Mouse (Mus musculus): ENCODE measurements around the gene Lca5l. TPM values are rescaled to one million over a fixed set of nuclear protein-coding genes. Genes with fewer than 3 reads are reported as not detected.
A peak's percentile ranks its signal among the peaks of the same experiment; 100 is the strongest.

The Lca5l gene
- polyA plus RNA-seq, 1 experiment from 2014 or later: 2.1 TPM

GRCm38 (mm10) chr16:96221959-96222358, 29.9 kb upstream of the Lca5l start:
- Histone ChIP-seq H3K9ac (no peak overlapping the region), H3K4me1 (replicated peaks; ENCODE audit: control insufficient read depth, insufficient read depth, low read length) (no peaks in the 10 kb centered on the region), H3K4me3 (replicated peaks; ENCODE audit: low read length) (no peak overlapping the region), H3K9me3 (ENCODE audit: control insufficient read depth, low read length) (no peaks in the 10 kb centered on the region), H3K36me3 (replicated peaks; ENCODE audit: control insufficient read depth, insufficient read depth) (no peaks in the 10 kb centered on the region), H3K4me2 (replicated peaks) (no peak overlapping the region), H3K27ac (no peak overlapping the region), H3K27me3 (ENCODE audit: control insufficient read depth, insufficient read depth, low read length) (no peaks in the 10 kb centered on the region)
- WGBS: 86% methylated on average over 3 of the region's 3 CpGs
- no peak for DNase-seq (ENCODE audit: low spot score)
- ATAC-seq (ENCODE audit: low FRiP score): no peak

- Histone ChIP-seq H3K4me2 (replicated peaks) (no peak overlapping the region), H3K4me1 (replicated peaks; ENCODE audit: control insufficient read depth, insufficient read depth, low read length) (no peaks in the 10 kb centered on the region), H3K27ac (no peak overlapping the region), H3K4me3 (replicated peaks; ENCODE audit: low read length) (no peak overlapping the region), H3K36me3 (replicated peaks; ENCODE audit: control insufficient read depth, insufficient read depth) (no peaks in the 10 kb centered on the region), H3K9ac (no peak overlapping the region), H3K9me3 (ENCODE audit: control insufficient read depth, low read length) (no peaks in the 10 kb centered on the region), H3K27me3 (ENCODE audit: control insufficient read depth, insufficient read depth, low read length) (no peaks in the 10 kb centered on the region)
- ATAC-seq (ENCODE audit: low FRiP score): no peak
- no peak for DNase-seq (ENCODE audit: low spot score)
- WGBS: 76% methylated on average over 5 of the region's 5 CpGs
Observed at GRCm38 (mm10) chr16:96221491-96221890, 29.4 kb upstream of the Lca5l start.

- Histone ChIP-seq H3K4me1 (replicated peaks; ENCODE audit: control insufficient read depth, insufficient read depth, low read length) (no peaks in the 10 kb centered on the region), H3K27me3 (ENCODE audit: control insufficient read depth, insufficient read depth, low read length) (no peaks in the 10 kb centered on the region), H3K27ac (no peak overlapping the region), H3K4me3 (replicated peaks; ENCODE audit: low read length) (no peak overlapping the region), H3K9ac (no peak overlapping the region), H3K9me3 (ENCODE audit: control insufficient read depth, low read length) (no peaks in the 10 kb centered on the region), H3K36me3 (replicated peaks; ENCODE audit: control insufficient read depth, insufficient read depth) (no peaks in the 10 kb centered on the region), H3K4me2 (replicated peaks) (no peak overlapping the region)
- DNase-seq (ENCODE audit: low spot score) (no peak), ATAC-seq (ENCODE audit: low FRiP score) (no peak)
- WGBS: 95% methylated on average over 4 of the region's 4 CpGs
Observed at GRCm38 (mm10) chr16:96213027-96213426, 21.0 kb upstream of the Lca5l start.

GRCm38 (mm10) chr16:96210856-96211255, 18.8 kb upstream of the Lca5l start:
- ATAC-seq (ENCODE audit: low FRiP score): no peak
- H3K27me3 ChIP-seq (ENCODE audit: control insufficient read depth, insufficient read depth, low read length): no peaks in the 10 kb centered on the region
- DNase-seq (ENCODE audit: low spot score): no peak
- no peak overlapping the region for H3K4me2 ChIP-seq (replicated peaks)
- H3K4me3 ChIP-seq (replicated peaks; ENCODE audit: low read length): no peak overlapping the region
- 88% methylated on average over 7 of the region's 7 CpGs for WGBS
- no peak overlapping the region for H3K9ac ChIP-seq
- no peak overlapping the region for H3K27ac ChIP-seq
- no peaks in the 10 kb centered on the region for H3K9me3 ChIP-seq (ENCODE audit: control insufficient read depth, low read length)
- no peaks in the 10 kb centered on the region for H3K36me3 ChIP-seq (replicated peaks; ENCODE audit: control insufficient read depth, insufficient read depth)
- no peaks in the 10 kb centered on the region for H3K4me1 ChIP-seq (replicated peaks; ENCODE audit: control insufficient read depth, insufficient read depth, low read length)

GRCm38 (mm10) chr16:96209789-96210188, 17.7 kb upstream of the Lca5l start:
- Histone ChIP-seq H3K4me1 (replicated peaks; ENCODE audit: control insufficient read depth, insufficient read depth, low read length) (no peaks in the 10 kb centered on the region), H3K27me3 (ENCODE audit: control insufficient read depth, insufficient read depth, low read length) (no peaks in the 10 kb centered on the region), H3K27ac (no peak overlapping the region), H3K4me2 (replicated peaks) (no peak overlapping the region), H3K9ac (no peak overlapping the region), H3K36me3 (replicated peaks; ENCODE audit: control insufficient read depth, insufficient read depth) (no peaks in the 10 kb centered on the region), H3K4me3 (replicated peaks; ENCODE audit: low read length) (no peak overlapping the region), H3K9me3 (ENCODE audit: control insufficient read depth, low read length) (no peaks in the 10 kb centered on the region)
- no peak for DNase-seq (ENCODE audit: low spot score)
- WGBS: 85% methylated on average over 10 of the region's 10 CpGs
- no peak for ATAC-seq (ENCODE audit: low FRiP score)

GRCm38 (mm10) chr16:96201485-96202232, 9.6 kb upstream of the Lca5l start:
- H3K36me3 ChIP-seq (replicated peaks; ENCODE audit: control insufficient read depth, insufficient read depth): no peaks in the 10 kb centered on the region
- DNase-seq (ENCODE audit: low spot score) (no peak), ATAC-seq (ENCODE audit: low FRiP score) (no peak)
- H3K27ac ChIP-seq: no peak overlapping the region
- H3K9me3 ChIP-seq (ENCODE audit: control insufficient read depth, low read length): no peaks in the 10 kb centered on the region
- no peak overlapping the region for H3K9ac ChIP-seq
- no peaks in the 10 kb centered on the region for H3K4me1 ChIP-seq (replicated peaks; ENCODE audit: control insufficient read depth, insufficient read depth, low read length)
- WGBS: 86% methylated on average over 11 of the region's 11 CpGs
- H3K4me2 ChIP-seq (replicated peaks): no peak overlapping the region
- H3K4me3 ChIP-seq (replicated peaks; ENCODE audit: low read length): no peak overlapping the region
- H3K27me3 ChIP-seq (ENCODE audit: control insufficient read depth, insufficient read depth, low read length): no peaks in the 10 kb centered on the region

- Histone ChIP-seq H3K9ac (no peak overlapping the region), H3K4me1 (replicated peaks; ENCODE audit: control insufficient read depth, insufficient read depth, low read length) (no peaks in the 10 kb centered on the region), H3K27ac (no peak overlapping the region), H3K4me3 (replicated peaks; ENCODE audit: low read length) (peak overlapping the region; percentile 13), H3K4me2 (replicated peaks) (peak overlapping the region; percentile 47), H3K9me3 (ENCODE audit: control insufficient read depth, low read length) (no peaks in the 10 kb centered on the region), H3K36me3 (replicated peaks; ENCODE audit: control insufficient read depth, insufficient read depth) (no peaks in the 10 kb centered on the region), H3K27me3 (ENCODE audit: control insufficient read depth, insufficient read depth, low read length) (no peaks in the 10 kb centered on the region)
- ATAC-seq (ENCODE audit: low FRiP score): no peak
- 38% methylated on average over 9 of the region's 9 CpGs for whole genome bisulfite sequencing
- DNase-seq (ENCODE audit: low spot score): no peak
Observed at GRCm38 (mm10) chr16:96200702-96201028, 8.6 kb upstream of the Lca5l start.

GRCm38 (mm10) chr16:96199913-96200701, 8.0 kb upstream of the Lca5l start, which contains the start of gene Sh3bgr:
Gene Sh3bgr, plus strand, starts transcription at chr16:96200450.
- Histone ChIP-seq H3K36me3 (replicated peaks; ENCODE audit: control insufficient read depth, insufficient read depth) (no peaks in the 10 kb centered on the region), H3K9me3 (ENCODE audit: control insufficient read depth, low read length) (no peaks in the 10 kb centered on the region), H3K27me3 (ENCODE audit: control insufficient read depth, insufficient read depth, low read length) (no peaks in the 10 kb centered on the region), H3K4me3 (replicated peaks; ENCODE audit: low read length) (peak within 1 kb of the TSS; percentile 13), H3K27ac (no peak within 1 kb of the TSS), H3K4me2 (replicated peaks) (peak within 1 kb of the TSS; percentile 47), H3K4me1 (replicated peaks; ENCODE audit: control insufficient read depth, insufficient read depth, low read length) (no peaks in the 10 kb centered on the region), H3K9ac (no peak within 1 kb of the TSS)
- DNase-seq (ENCODE audit: low spot score) (no peak), ATAC-seq (ENCODE audit: low FRiP score) (0 out of 2 replicates have a peak, but pooled peaks have one; percentile 37)
- whole genome bisulfite sequencing: 9% methylated on average over 20 of the region's 20 CpGs

- H3K27ac ChIP-seq: no peak overlapping the region
- H3K9me3 ChIP-seq (ENCODE audit: control insufficient read depth, low read length): 0 out of 2 replicates have a peak, but pooled peaks cover 3% of the 10 kb centered on the region
- H3K27me3 ChIP-seq (ENCODE audit: control insufficient read depth, insufficient read depth, low read length): no peaks in the 10 kb centered on the region
- no peak overlapping the region for H3K4me3 ChIP-seq (replicated peaks; ENCODE audit: low read length)
- H3K9ac ChIP-seq: no peak overlapping the region
- DNase-seq (ENCODE audit: low spot score): no peak
- no peaks in the 10 kb centered on the region for H3K36me3 ChIP-seq (replicated peaks; ENCODE audit: control insufficient read depth, insufficient read depth)
- WGBS: 86% methylated on average over 5 of the region's 5 CpGs
- ATAC-seq (ENCODE audit: low FRiP score): no peak
- H3K4me2 ChIP-seq (replicated peaks): no peak overlapping the region
- peaks cover 6% of the 10 kb centered on the region; the same call in 1 of the 2 replicates for H3K4me1 ChIP-seq (replicated peaks; ENCODE audit: control insufficient read depth, insufficient read depth, low read length)
Observed at GRCm38 (mm10) chr16:96187619-96188018, 4.5 kb downstream of the Lca5l start.
